Mouse (Mus musculus) cerebellum, postnatal 36 days (tissue): ENCODE data around the gene Mgst3.

Experiments used
- DNase-seq, 2 experiments: peaks; one replicate each; pipeline ENCODE4 v3.0.0; 2021 to 2022; ENCODE audit warnings: mixed read lengths in 2 of 2

Mgst3 gene

GRCm38 (mm10) chr1:167387310-167387709 is 6.3 kb downstream of the Mgst3 start:
- no peak for DNase-seq

GRCm38 (mm10) chr1:167386466-167386865 is 7.2 kb downstream of the Mgst3 start:
- DNase-seq = no peak

- DNase-seq = no peak
Observed at GRCm38 (mm10) chr1:167385636-167386035, 8.0 kb downstream of the Mgst3 start.

GRCm38 (mm10) chr1:167385211-167385610 is 8.4 kb downstream of the Mgst3 start:
- DNase-seq = no peak

- DNase-seq = no peak
Observed at GRCm38 (mm10) chr1:167384156-167384555, 9.5 kb downstream of the Mgst3 start.

- DNase-seq = no peak
Observed at GRCm38 (mm10) chr1:167383178-167383577, 10.5 kb downstream of the Mgst3 start.

GRCm38 (mm10) chr1:167382763-167383162 is 10.9 kb downstream of the Mgst3 start:
- no peak for DNase-seq

GRCm38 (mm10) chr1:167382316-167382715 is 11.3 kb downstream of the Mgst3 start:
- DNase-seq = no peak

GRCm38 (mm10) chr1:167381050-167382015 is 12.3 kb downstream of the Mgst3 start:
- no peak for DNase-seq

- DNase-seq = no peak
Observed at GRCm38 (mm10) chr1:167380223-167380622, 13.4 kb downstream of the Mgst3 start.

GRCm38 (mm10) chr1:167379751-167380150 is 13.9 kb downstream of the Mgst3 start:
- no peak for DNase-seq

GRCm38 (mm10) chr1:167378019-167378418 is 15.6 kb downstream of the Mgst3 start:
- DNase-seq = no peak

- DNase-seq = no peak
Observed at GRCm38 (mm10) chr1:167374942-167375341, 18.7 kb downstream of the Mgst3 start.

- no peak for DNase-seq
Observed at GRCm38 (mm10) chr1:167374003-167374784, 19.4 kb downstream of the Mgst3 start.

GRCm38 (mm10) chr1:167372739-167373138 is 20.9 kb downstream of the Mgst3 start:
- DNase-seq = no peak

GRCm38 (mm10) chr1:167369905-167370304 is 23.7 kb downstream of the Mgst3 start:
- peak; percentile 83 to 90 for DNase-seq

- DNase-seq = no peak
Observed at GRCm38 (mm10) chr1:167368513-167368912, 25.1 kb downstream of the Mgst3 start.

GRCm38 (mm10) chr1:167368018-167368417 is 25.6 kb downstream of the Mgst3 start:
- DNase-seq = no peak

- DNase-seq = no peak
Observed at GRCm38 (mm10) chr1:167366621-167367020, 27.0 kb downstream of the Mgst3 start.

GRCm38 (mm10) chr1:167365808-167366207 is 27.8 kb downstream of the Mgst3 start:
- no peak for DNase-seq

GRCm38 (mm10) chr1:167363322-167363721 is 30.3 kb downstream of the Mgst3 start:
- no peak for DNase-seq

GRCm38 (mm10) chr1:167362819-167363218 is 30.8 kb downstream of the Mgst3 start:
- DNase-seq = no peak

- no peak for DNase-seq
Observed at GRCm38 (mm10) chr1:167360268-167360667, 33.4 kb downstream of the Mgst3 start.

- no peak for DNase-seq
Observed at GRCm38 (mm10) chr1:167358731-167359130, 34.9 kb downstream of the Mgst3 start.
